Mouse (Mus musculus) intestine, postnatal 0 days (tissue): ENCODE measurements around the gene Mvp. TPM values are rescaled to one million over a fixed set of nuclear protein-coding genes. Genes with fewer than 3 reads are reported as not detected.
A peak's percentile ranks its signal among the peaks of the same experiment; 100 is the strongest.

Experiments
- ATAC-seq: fragments of 200-750 bp; cut with Nextera tagmentation; 2 replicates; pipeline ENCODE4 v1.8.0; 2017; ENCODE audit warnings: mild to moderate bottlenecking, moderate TSS enrichment, moderate library complexity
- H3K27ac ChIP-seq: fragments of 300-500 bp; sonication (generic); 2 replicates; pipeline ENCODE4 v1.5.1; 2014; ENCODE audit warnings: mild to moderate bottlenecking, low read depth, low read length, moderate library complexity
- H3K27me3 ChIP-seq: fragments of 300-500 bp; sonication (generic); replicated peaks from 2 replicates; pipeline ENCODE4 v1.6.1; 2014; ENCODE audit warnings: low read length, mixed read lengths; ENCODE audit not compliant: control insufficient read depth, insufficient read depth
- H3K36me3 ChIP-seq: fragments of 300-500 bp; sonication (generic); 2 replicates; pipeline ENCODE4 v1.6.1; 2014; ENCODE audit warnings: mild to moderate bottlenecking, moderate library complexity; ENCODE audit not compliant: control insufficient read depth, insufficient read depth
- H3K4me1 ChIP-seq: fragments of 300-500 bp; sonication (generic); replicated peaks from 2 replicates; pipeline ENCODE4 v1.6.1; 2014; ENCODE audit warnings: antibody characterized with exemption, low read length, mixed read lengths; ENCODE audit not compliant: control insufficient read depth, insufficient read depth
- H3K4me2 ChIP-seq: fragments of 300-500 bp; sonication (generic); replicated peaks from 2 replicates; pipeline ENCODE4 v1.6.1; 2014; ENCODE audit warnings: low read depth, mild to moderate bottlenecking, moderate library complexity
- H3K4me3 ChIP-seq: fragments of 300-500 bp; sonication (generic); 2 replicates; pipeline ENCODE4 v1.5.1; 2014; ENCODE audit warnings: low read depth, low read length
- H3K9ac ChIP-seq: fragments of 300-500 bp; sonication (generic); 2 replicates; pipeline ENCODE4 v1.6.1; 2014; ENCODE audit warnings: mild to moderate bottlenecking, low read depth, low read length
- H3K9me3 ChIP-seq: fragments of 300-500 bp; sonication (generic); 2 replicates; pipeline ENCODE4 v1.6.1; 2016; ENCODE audit warnings: mixed run types; ENCODE audit not compliant: control insufficient read depth
- CTCF ChIP-seq: sonication (generic); IDR thresholded peaks from 2 replicates; pipeline ENCODE4 v1.5.1; 2016; ENCODE audit warnings: low read depth, mild to moderate bottlenecking, control low read depth, antibody characterized with exemption, moderate library complexity
- WGBS: fragments of 180-500 bp; shearing (Covaris S2); extraction: QIAGEN DNeasy Blood & Tissue Kit; methylation state at CpG from one replicate; pipeline ENCODE4 v1.1.7; 2014; 5-methylcytosine and 5-hydroxymethylcytosine counted together
- polyA plus RNA-seq: library from polyadenylated mRNA; unstranded; fragments of >200 nt; fragmentation: Nextera tagmentation; extraction: Ambion mirVana; gene quantifications from 2 replicates; pipeline ENCODE4 v1.2.1, GENCODE M21; 2015

Mvp gene
- polyA plus RNA-seq = 79.8 and 81.0 TPM in 2 replicates

GRCm38 (mm10) chr7:127014320-127014719 lies at the start of gene Mvp:
Gene Mvp, minus strand, starts transcription at chr7:127014621.
- Histone ChIP-seq H3K4me2 (peak within 1 kb of the TSS; percentile 69), H3K27ac (peak within 1 kb of the TSS; percentile 68), H3K9ac (peak within 1 kb of the TSS; percentile 54), H3K27me3 (no peaks in the 10 kb centered on the region), H3K4me3 (peak within 1 kb of the TSS; percentile 64), H3K4me1 (peaks cover 2% of the 10 kb centered on the region; the same call in 1 of the 2 replicates), H3K9me3 (no peaks in the 10 kb centered on the region), H3K36me3 (0 out of 2 replicates have a peak, but pooled peaks cover 7% of the 10 kb centered on the region)
- no peak for ATAC-seq
- WGBS = 11% methylated on average over 11 of the region's 11 CpGs
- no peak for TF ChIP-seq CTCF

GRCm38 (mm10) chr7:127055026-127055585 lies 40.7 kb upstream of the Mvp start:
- H3K4me3 ChIP-seq = no peak overlapping the region
- no peaks in the 10 kb centered on the region for H3K4me1 ChIP-seq
- H3K27ac ChIP-seq = no peak overlapping the region
- no peak for ATAC-seq
- H3K9me3 ChIP-seq = no peaks in the 10 kb centered on the region
- H3K4me2 ChIP-seq = no peak overlapping the region
- TF ChIP-seq CTCF = peak; percentile 36
- peaks cover 15% of the 10 kb centered on the region; the same call in 1 of the 2 replicates for H3K27me3 ChIP-seq
- 63% methylated on average over 5 of the region's 5 CpGs for WGBS
- H3K36me3 ChIP-seq = no peaks in the 10 kb centered on the region
- no peak overlapping the region for H3K9ac ChIP-seq

- peak; percentile 78 for ATAC-seq
- H3K36me3 ChIP-seq = no peaks in the 10 kb centered on the region
- peak within 1 kb of the TSS; percentile 89 for H3K4me2 ChIP-seq
- H3K9me3 ChIP-seq = no peaks in the 10 kb centered on the region
- H3K27me3 ChIP-seq = no peaks in the 10 kb centered on the region
- H3K27ac ChIP-seq = 0 out of 2 replicates have a peak within 1 kb of the TSS, but pooled peaks have one; percentile 15
- WGBS = under 1% methylated on average over 53 of the region's 53 CpGs
- peak within 1 kb of the TSS; percentile 75 for H3K9ac ChIP-seq
- H3K4me1 ChIP-seq = peaks cover 5% of the 10 kb centered on the region; the same call in 1 of the 2 replicates
- TF ChIP-seq CTCF = no peak
- H3K4me3 ChIP-seq = peak within 1 kb of the TSS; percentile 84
These were observed 27.6 kb upstream of the Mvp start, which contains the start of gene Kif22 for GRCm38 (mm10) chr7:127041851-127042672. Gene Kif22, minus strand, starts transcription at chr7:127042471.

- WGBS = 70% methylated on average over 1 of the region's 1 CpGs
- no peak for ATAC-seq
- no peaks in the 10 kb centered on the region for H3K27me3 ChIP-seq
- TF ChIP-seq CTCF = no peak
- H3K4me3 ChIP-seq = no peak overlapping the region
- H3K9me3 ChIP-seq = no peaks in the 10 kb centered on the region
- no peak overlapping the region for H3K9ac ChIP-seq
- H3K4me1 ChIP-seq = peaks cover 4% of the 10 kb centered on the region; the same call in 1 of the 2 replicates
- no peak overlapping the region for H3K4me2 ChIP-seq
- peaks cover 48% of the 10 kb centered on the region for H3K36me3 ChIP-seq
- no peak overlapping the region for H3K27ac ChIP-seq
These were observed 16.8 kb upstream of the Mvp start for GRCm38 (mm10) chr7:127031244-127031643.

GRCm38 (mm10) chr7:127030172-127030571 lies 15.8 kb upstream of the Mvp start:
- TF ChIP-seq CTCF = no peak
- Histone ChIP-seq H3K4me2 (no peak overlapping the region), H3K27me3 (no peaks in the 10 kb centered on the region), H3K4me1 (peaks cover 4% of the 10 kb centered on the region; the same call in 1 of the 2 replicates), H3K4me3 (no peak overlapping the region), H3K27ac (no peak overlapping the region; the same call in 1 of the 2 replicates), H3K9ac (no peak overlapping the region), H3K9me3 (no peaks in the 10 kb centered on the region), H3K36me3 (peaks cover 40% of the 10 kb centered on the region)
- WGBS = 97% methylated on average over 1 of the region's 1 CpGs
- ATAC-seq = no peak

- no peak for TF ChIP-seq CTCF
- Histone ChIP-seq H3K4me1 (peaks cover 6% of the 10 kb centered on the region; the same call in 1 of the 2 replicates), H3K4me2 (peak overlapping the region; percentile 90), H3K36me3 (peaks cover 45% of the 10 kb centered on the region), H3K27ac (peak overlapping the region; percentile 96), H3K9me3 (no peaks in the 10 kb centered on the region), H3K9ac (peak overlapping the region; percentile 55), H3K27me3 (no peaks in the 10 kb centered on the region), H3K4me3 (peak overlapping the region; percentile 79)
- no peak for ATAC-seq
- 44% methylated on average over 8 of the region's 8 CpGs for WGBS
These were observed 13.5 kb upstream of the Mvp start for GRCm38 (mm10) chr7:127027885-127028284.
